Mouse (Mus musculus) embryonic stem cell, embryonic (primary cell): ENCODE measurements at regions not wholly inside any gene's neighbourhood (a gene's known extent, or its start where the extent isn't known, plus 50 kb on each side); places are given as distances from the start of the nearest gene placed in this dataset.

Experiments used
- CTCF ChIA-PET, 4 experiments: fragments of 300-600 bp in 2 of 4; fragments of 350-600 bp in 2 of 4; sonication (Branson Sonifier 250); formaldehyde crosslinking; loops; one replicate each; lab custom pipeline; 2022; ENCODE audit warnings: inconsistent platforms in 2 of 4; lab: Charles Lee
- POLR2A ChIA-PET, 4 experiments: fragments of 300-600 bp in 2 of 4; fragments of 350-600 bp in 2 of 4; sonication (Branson Sonifier 250); formaldehyde crosslinking; loops; one replicate each; lab custom pipeline; 2022; ENCODE audit warnings: antibody characterized with exemption in 4 of 4, inconsistent platforms in 1 of 4; lab: Charles Lee

DNA sequence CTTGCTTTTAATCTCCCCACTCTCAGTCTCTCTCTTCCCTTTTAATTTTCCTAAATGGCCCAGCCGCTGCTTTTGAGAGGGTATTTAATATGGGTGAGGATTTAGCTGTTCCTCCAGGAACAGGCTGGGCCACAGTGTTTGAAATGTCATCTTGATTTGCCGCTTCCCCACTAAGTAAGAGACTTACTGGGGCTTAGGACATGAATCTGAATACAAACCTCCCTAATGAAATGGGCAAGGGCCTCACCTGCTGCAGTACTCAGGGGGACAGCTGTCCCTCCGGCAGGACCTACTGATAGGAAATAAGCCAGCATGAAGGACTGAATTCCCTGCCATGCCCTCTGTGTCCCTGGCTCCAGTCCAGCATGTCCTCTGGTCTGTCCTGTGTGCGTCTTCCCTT is 50.6 kb upstream of the Prr23a1 start:
- ChIA-PET CTCF (interaction anchor here in 1 of 4 experiments (0.6 kb wide), 1 partner anchor 18 kb away, joined by 3 read pairs; no protein-coding TSS in a partner anchor), POLR2A (no interaction called here)

DNA sequence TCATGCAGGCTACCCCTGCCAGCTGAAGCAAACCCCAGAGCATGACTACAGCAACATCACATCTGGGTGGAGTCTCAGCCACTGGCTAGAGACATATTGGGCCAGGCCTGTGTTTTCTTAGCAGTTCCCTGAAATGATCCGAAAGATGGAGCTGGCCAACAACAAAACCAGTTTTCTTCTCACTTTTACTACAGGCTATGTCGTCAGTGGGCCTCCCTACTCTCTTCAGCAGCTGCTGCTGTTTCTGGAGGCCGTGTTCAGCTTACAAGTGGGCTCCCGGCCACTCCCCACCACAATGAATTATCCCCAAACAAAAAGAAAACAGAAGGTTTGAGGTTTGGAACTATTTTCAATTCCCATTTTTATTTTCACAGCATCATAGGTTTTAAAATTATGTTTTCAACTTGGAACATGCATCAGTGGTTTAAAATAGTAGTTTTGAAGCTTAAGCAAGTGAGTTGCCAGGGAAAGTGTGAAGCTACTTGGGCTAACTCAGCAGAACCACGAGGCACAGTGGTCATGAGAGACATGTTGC is 68.6 kb upstream of the Prr23a1 start:
- ChIA-PET POLR2A (no interaction called here), CTCF (interaction anchor here in 1 of 4 experiments (0.5 kb wide), 1 partner anchor 121 kb away, joined by 3 read pairs; no protein-coding TSS in a partner anchor)

DNA sequence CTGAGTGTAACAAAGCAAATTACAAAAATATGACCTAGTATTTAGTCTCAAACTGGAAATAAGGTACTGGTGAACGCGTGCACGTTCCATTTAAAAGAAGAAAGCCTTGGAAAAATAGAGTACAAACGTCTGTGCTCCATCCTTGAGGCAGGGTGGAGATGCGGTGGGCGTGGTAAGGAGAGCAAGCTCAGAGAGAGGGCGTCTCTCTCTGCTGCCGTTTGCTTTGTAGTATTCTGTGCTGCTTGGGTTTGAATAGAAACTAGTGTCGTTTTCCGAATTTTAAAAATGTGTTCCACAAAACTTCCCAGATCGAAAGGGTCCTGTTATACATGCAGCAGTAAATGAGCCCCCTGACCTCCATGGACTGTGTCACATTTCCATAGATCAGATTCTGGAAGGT is 69.1 kb upstream of the Prr23a1 start:
- CTCF ChIA-PET = interaction anchor here in 1 of 4 experiments (0.5 kb wide), 1 partner anchor 122 kb away, joined by 3 read pairs; no protein-coding TSS in a partner anchor

GRCm38 (mm10) chr9:98754764-98755163 is 87.5 kb upstream of the Prr23a1 start:
- ChIA-PET CTCF (no interaction called here), POLR2A (interaction anchor here in 1 of 4 experiments (0.5 kb wide), 1 partner anchor 47 kb away, joined by 5 read pairs; no protein-coding TSS in a partner anchor)

More for the DNA sequence above, 69.1 kb upstream of the Prr23a1 start:
- POLR2A ChIA-PET = no interaction called here

GRCm38 (mm10) chr9:98753356-98753953 is 88.8 kb upstream of the Prr23a1 start:
- ChIA-PET POLR2A (no interaction called here), CTCF (no interaction called here)

GRCm38 (mm10) chr9:98743785-98744184 is 98.5 kb upstream of the Prr23a1 start:
- ChIA-PET CTCF (no interaction called here), POLR2A (interaction anchor here in 1 of 4 experiments (0.9 kb wide), 1 partner anchor 46 kb away, joined by 4 read pairs; no protein-coding TSS in a partner anchor)

- POLR2A ChIA-PET = interaction anchor here in 3 of 4 experiments (0.7 kb wide), 3 partner anchors 10 to 111 kb away, joined by 3 to 6 read pairs (median 3); no protein-coding TSS in a partner anchor
- CTCF ChIA-PET = no interaction called here
Measured at GRCm38 (mm10) chr9:98727276-98727860, 114.9 kb upstream of the Prr23a1 start.

DNA sequence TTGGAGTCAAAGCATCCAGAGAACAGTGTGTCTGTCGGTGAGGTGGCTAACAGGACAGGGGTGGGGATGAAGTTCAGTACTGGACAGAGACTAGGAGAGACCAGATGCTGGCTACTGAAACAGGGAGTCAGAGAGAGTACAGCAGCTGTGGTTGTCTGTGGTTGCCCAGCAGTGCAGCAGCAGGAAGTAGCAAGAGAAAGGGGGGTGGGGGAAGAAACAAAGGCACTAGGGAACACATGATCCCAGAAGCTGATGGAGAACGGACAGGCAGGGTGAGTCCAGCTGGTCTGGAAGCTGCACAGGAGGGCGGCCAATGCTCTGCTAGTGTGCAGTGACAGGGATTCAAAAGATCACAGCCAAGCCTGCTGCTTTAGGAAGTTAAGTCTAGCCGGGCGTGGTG is 115.7 kb upstream of the Prr23a1 start:
- ChIA-PET POLR2A (interaction anchor here in 2 of 4 experiments (0.7 kb wide), 2 partner anchors 54 to 112 kb away, joined by 3 to 6 read pairs; no protein-coding TSS in a partner anchor), CTCF (interaction anchor here in 1 of 4 experiments (0.6 kb wide), 1 partner anchor 1004 kb away, joined by 4 read pairs; no protein-coding TSS in a partner anchor)

- ChIA-PET POLR2A (interaction anchor here in 1 of 4 experiments (0.6 kb wide), 1 partner anchor 212 kb away, joined by 3 read pairs; no protein-coding TSS in a partner anchor), CTCF (interaction anchor here in 2 of 4 experiments (0.6 to 1.3 kb wide), 3 partner anchors 14 to 362 kb away, joined by 3 to 4 read pairs (median 3); no protein-coding TSS in a partner anchor)
Measured at GRCm38 (mm10) chr9:98722885-98723284, 119.4 kb upstream of the Prr23a1 start.

GRCm38 (mm10) chr9:98721381-98721780 is 119.9 kb upstream of the Mrps22 start:
- CTCF ChIA-PET = no interaction called here
- POLR2A ChIA-PET = no interaction called here

GRCm38 (mm10) chr9:98717701-98718270 is 116.3 kb upstream of the Mrps22 start:
- ChIA-PET CTCF (no interaction called here), POLR2A (interaction anchor here in 1 of 4 experiments (1.1 kb wide), 1 partner anchor 10 kb away, joined by 3 read pairs; no protein-coding TSS in a partner anchor)

GRCm38 (mm10) chr9:98714661-98715060 is 113.2 kb upstream of the Mrps22 start:
- CTCF ChIA-PET = interaction anchor here in 1 of 4 experiments (1.1 kb wide), 1 partner anchor 191 kb away, joined by 3 read pairs; no protein-coding TSS in a partner anchor
- POLR2A ChIA-PET = no interaction called here

GRCm38 (mm10) chr9:98712826-98713225 is 111.4 kb upstream of the Mrps22 start:
- POLR2A ChIA-PET = no interaction called here
- CTCF ChIA-PET = no interaction called here

- POLR2A ChIA-PET = no interaction called here
- CTCF ChIA-PET = no interaction called here
Measured at GRCm38 (mm10) chr9:98712023-98712563, 110.6 kb upstream of the Mrps22 start.

- ChIA-PET POLR2A (no interaction called here), CTCF (no interaction called here)
Measured at GRCm38 (mm10) chr9:98710155-98710710, 108.8 kb upstream of the Mrps22 start.

DNA sequence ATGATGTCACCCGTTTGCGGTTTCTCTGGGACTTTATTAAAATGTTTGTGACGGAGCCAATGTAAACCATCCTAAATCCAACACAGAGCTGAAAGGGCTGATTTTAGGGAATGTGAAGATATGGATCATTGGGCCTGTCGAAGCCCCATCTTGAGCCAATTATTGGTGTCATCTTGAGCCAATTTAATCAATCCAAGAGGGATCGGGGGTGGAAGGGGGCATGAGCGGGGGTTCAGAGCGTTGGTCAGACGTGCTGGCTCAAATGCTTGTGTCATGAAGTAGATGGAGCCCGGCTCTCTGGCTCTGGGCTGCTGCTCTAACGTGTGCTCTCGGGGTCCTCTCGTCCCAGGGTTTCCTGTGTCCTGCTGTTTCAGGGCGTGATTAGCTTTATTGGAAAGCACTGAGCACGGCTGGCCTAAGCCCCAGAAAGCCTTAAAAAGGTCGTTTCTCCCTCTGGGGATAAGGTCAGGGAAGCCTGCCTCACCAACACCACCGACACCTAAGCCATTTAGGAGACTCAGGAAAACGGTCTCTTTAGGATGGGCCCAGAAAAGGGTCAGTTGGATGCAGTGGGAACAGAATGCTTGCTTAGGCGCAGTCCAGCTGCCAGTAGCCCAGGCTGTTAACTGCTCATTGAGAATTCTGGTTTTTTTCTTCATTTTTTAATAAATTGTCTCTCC is 106.7 kb upstream of the Mrps22 start:
- ChIA-PET CTCF (no interaction called here), POLR2A (interaction anchor here in 2 of 4 experiments (0.7 kb wide), 2 partner anchors 47 to 99 kb away, joined by 3 to 5 read pairs; no protein-coding TSS in a partner anchor)

DNA sequence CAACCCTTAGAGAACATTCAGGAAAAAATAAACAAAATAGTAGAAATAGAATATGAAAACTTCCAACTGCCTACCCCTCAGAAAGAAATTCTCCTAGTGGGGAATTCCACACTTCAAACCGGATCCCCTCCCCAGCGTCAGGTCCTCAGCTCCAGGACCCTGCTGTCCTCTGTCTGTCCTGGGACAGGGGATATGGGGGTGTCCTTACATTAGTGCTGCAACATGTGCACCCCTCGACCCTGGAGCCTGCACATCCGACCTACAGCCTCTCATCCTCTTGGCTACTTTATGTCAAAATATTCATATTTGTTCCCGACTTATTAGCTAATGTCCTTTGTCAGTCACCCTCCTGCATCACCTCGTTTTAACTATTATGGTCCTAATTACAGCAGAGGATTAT is 106.0 kb upstream of the Mrps22 start:
- CTCF ChIA-PET = no interaction called here
- POLR2A ChIA-PET = interaction anchor here in 1 of 4 experiments (0.7 kb wide), 1 partner anchor 98 kb away, joined by 3 read pairs; no protein-coding TSS in a partner anchor

DNA sequence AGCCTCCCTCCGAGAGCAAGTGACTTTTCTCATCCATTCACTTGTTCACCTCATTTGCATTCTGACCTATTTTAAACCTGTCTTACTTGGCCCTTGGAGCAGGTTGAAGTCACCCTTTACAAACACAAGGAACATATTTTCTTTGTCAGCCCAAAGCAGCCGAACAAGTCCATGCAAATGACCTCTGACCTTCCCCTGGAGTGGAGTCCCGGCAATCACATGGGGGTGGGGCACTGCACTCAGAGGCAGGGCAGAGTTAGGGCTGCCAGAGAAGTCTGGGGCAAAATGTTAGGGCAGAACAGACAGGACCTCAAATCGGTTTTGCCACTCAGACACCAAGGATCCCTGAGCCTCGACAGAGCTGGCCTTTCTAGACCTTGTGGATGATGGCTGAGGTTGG is 102.7 kb upstream of the Mrps22 start:
- ChIA-PET CTCF (no interaction called here), POLR2A (no interaction called here)
